Mouse (Mus musculus) thymus, adult 2 months (tissue): ENCODE results near the gene Cyp3a11.
"Not testable (repeated sequence)": the region's sequence is repeated elsewhere in the genome, so short reads cannot be mapped to it uniquely, and the experiment has no call there.

Experiments used
- CTCF ChIP-seq: fragments of 200-500 bp; IDR thresholded peaks from 2 replicates; pipeline ENCODE4 v1.5.1; 2012; ENCODE audit warnings: mild to moderate bottlenecking, control low read depth, low read length, moderate library complexity, borderline replicate concordance; ENCODE audit not compliant: control insufficient read depth, poor library complexity, insufficient read depth; ENCODE audit errors: extremely low read depth
- POLR2A ChIP-seq: fragments of 200-500 bp; IDR thresholded peaks from 2 replicates; pipeline ENCODE4 v1.6.1; 2012; ENCODE audit warnings: mild to moderate bottlenecking, low read length, control low read depth, moderate library complexity; ENCODE audit not compliant: control insufficient read depth, poor library complexity, insufficient read depth; ENCODE audit errors: extremely low read depth

DNA sequence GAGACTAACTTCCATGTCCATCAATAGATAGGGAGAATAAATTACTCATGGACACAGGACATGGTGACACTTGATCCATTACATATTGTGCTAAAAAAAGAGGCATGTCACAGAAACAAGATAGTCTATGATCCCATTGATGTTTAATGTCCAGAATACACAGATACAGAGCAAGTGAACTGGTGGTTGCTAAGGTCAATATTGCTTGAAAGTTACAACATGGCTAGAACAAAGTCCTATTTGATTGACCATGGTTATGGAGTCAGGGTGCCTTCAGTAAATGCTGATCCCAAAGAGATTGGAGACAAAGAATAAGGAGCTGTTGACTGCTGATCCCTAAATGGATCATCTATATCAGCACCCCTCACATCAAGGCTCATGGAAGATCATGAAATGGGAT is 12.3 kb downstream of the Cyp3a11 start:
- not testable (repeated sequence) for TF ChIP-seq POLR2A, CTCF
